Mouse (Mus musculus) spleen, adult 2 months (tissue): ENCODE data around the gene Csnk1e.

Experiments
- CTCF ChIP-seq: fragments of 200-500 bp; IDR thresholded peaks from 2 replicates; pipeline ENCODE4 v1.5.1; 2011; ENCODE audit warnings: mild to moderate bottlenecking, inconsistent platforms; ENCODE audit not compliant: insufficient read depth, insufficient read length, insufficient replicate concordance; ENCODE audit errors: extremely low read depth
- POLR2A ChIP-seq: fragments of 200-500 bp; IDR thresholded peaks from 2 replicates; pipeline ENCODE4 v1.6.1; 2011; ENCODE audit warnings: low read depth, low read length, inconsistent platforms

DNA sequence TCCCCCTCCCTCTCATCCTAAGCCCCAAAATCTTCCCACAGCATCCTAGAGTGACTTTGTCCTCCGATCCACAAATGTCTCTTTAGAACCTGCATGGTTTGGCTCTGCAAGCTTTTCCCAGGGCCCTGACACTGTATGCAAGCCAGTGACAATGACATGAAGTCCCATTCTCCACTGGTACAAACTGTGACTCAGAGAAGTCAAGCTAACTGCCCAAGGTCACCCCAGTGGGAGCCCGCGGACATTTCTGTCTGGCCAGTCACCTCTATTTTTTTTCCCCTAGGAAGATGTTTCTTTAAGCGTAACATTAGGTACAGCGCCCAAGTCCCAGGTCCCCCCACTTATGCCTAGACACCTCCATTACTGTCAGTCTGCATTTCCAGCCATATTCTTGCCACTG, 48.1 kb upstream of the Csnk1e start:
- TF ChIP-seq CTCF (no peak), POLR2A (no peak)
